Mouse (Mus musculus): ENCODE results near the gene Rora.

Gene Rora

DNA sequence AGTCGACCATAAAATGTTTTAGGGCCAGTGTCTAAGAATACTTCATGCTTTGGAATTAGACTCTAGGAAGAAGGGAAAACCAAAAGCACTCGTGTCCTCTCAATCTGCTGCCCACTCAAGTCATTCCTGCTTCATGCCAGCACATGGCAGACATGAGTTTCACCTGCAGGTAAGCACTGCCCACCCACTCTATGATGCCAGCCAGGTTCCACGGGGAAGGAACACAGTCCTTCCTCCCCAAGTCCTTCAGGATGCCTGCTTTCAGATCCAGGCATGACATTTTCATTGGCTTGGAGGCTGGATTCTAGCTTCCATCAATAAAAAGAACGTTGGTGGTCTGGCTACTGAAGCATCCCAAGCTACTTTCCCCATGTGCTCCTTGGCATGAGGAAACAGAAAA, 166.4 kb downstream of the Rora start:
- DNase-seq (ENCODE audit: low spot score): no peak

DNA sequence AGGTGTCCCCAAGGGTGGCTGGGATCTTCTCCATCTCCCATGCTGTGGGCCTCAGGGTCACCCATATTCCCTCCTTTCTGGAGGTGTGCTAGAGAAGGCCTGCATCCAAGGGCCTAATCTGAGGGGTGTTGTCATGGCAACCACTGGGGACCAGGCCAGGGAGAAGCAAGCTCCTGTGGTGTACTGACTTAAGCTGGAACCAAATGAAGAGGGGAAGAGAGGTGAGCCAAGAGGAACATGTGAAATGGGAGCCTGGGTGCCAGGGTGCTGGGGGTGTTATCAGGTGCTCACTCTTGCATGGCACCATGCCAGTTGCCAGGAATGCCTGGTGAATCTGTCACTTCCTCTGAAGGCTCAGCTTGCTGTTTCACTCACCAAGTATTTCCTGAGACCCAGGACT, 166.9 kb downstream of the Rora start:
- no peak for DNase-seq (ENCODE audit: low spot score)

- no peak for DNase-seq (ENCODE audit: low spot score)
Measured at GRCm38 (mm10) chr9:68821388-68821787, 167.8 kb downstream of the Rora start.

GRCm38 (mm10) chr9:68823292-68823691, 169.7 kb downstream of the Rora start:
- DNase-seq (ENCODE audit: low spot score): no peak

DNA sequence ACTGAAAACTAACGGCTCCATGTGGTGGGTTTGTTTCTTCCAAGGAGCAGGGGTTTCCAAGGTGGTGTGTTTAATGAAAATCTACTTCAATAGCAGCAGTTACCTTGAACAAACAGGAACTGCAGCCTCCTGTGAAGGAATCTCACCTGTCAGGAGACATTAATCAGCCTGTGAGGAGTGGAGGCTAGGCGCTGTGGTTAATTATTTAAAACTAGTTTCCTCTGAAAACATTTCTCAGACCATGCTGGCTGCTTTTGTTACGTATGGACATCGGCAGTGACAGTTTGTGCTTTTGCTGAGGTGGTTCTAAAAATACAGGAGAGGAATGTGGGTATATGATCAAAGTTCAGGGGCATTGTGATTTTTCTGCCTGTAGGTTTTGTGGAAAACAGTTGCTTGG, 171.5 kb downstream of the Rora start:
- DNase-seq (ENCODE audit: low spot score): no peak

GRCm38 (mm10) chr9:68825841-68826240, 172.3 kb downstream of the Rora start:
- no peak for DNase-seq (ENCODE audit: low spot score)

- no peak for DNase-seq (ENCODE audit: low spot score)
Measured at GRCm38 (mm10) chr9:68827441-68827840, 173.9 kb downstream of the Rora start.

DNA sequence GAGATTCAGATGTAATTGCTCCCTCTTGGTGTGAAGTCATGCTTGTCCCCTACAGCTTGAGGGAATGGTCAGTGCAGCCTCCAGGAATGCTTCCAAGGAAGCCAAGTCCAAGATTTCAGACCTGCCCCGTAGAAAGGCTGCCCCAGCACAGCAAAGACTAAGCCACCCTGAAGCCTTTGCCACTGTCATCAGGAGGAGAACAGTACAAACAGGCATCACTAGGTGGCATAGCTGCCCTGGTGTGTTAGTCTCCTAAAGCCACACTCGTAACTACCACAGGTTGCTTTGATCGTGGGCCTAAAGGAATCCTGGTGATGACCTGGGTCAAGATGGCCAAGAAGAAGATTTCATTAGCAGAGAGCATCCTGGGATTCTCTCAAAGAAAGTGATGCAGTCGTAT, 176.3 kb downstream of the Rora start:
- no peak for DNase-seq (ENCODE audit: low spot score)

DNA sequence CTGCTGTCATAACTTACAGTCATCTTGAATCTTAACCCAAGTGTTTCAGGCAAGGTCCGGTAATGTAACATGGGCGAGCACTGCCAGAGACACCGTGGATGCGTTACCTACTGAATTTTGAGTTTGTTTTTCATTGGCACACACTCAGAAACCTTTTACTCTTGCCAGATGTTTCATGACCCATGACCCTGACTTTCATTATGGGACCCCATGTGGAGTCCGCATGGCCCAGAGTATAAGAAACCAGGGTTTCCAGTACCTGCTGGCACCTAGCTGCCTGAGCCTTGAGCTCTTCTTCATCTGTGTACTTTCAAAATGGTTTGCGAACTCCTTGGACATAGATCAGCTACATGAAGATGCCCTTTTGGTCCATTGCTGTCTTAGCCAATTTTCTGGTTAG, 179.7 kb downstream of the Rora start:
- no peak for DNase-seq (ENCODE audit: low spot score)

DNA sequence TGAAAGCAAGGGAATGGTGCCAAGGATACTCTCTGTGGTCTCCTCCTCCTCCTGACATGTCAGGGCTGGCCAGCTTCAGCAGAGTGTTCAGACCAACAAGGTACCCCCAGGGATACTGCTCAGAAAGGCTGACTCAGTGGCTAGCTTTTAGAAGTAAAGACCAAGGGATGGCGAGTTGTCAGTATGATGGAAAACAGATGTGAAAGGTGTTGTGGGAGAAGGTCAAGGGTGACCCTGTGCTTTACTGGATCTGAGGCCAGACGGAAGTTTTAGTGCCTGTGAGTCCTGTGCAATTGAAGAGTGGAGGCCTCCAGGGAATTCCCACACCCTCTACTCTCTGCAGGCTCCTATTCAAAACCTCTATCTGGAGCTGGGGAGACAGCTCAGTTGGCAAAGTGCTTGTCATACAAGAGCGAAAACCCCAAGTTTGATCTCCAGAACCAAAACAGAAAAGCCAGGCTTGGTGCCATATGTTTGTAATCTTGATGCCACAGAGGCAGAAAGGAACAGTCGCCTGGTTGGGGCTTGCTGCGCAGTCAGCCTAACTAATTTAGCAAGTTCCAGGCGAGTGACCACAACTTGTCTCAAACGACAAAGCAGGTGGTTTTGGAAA, 181.6 kb downstream of the Rora start:
- DNase-seq (ENCODE audit: low spot score): no peak

DNA sequence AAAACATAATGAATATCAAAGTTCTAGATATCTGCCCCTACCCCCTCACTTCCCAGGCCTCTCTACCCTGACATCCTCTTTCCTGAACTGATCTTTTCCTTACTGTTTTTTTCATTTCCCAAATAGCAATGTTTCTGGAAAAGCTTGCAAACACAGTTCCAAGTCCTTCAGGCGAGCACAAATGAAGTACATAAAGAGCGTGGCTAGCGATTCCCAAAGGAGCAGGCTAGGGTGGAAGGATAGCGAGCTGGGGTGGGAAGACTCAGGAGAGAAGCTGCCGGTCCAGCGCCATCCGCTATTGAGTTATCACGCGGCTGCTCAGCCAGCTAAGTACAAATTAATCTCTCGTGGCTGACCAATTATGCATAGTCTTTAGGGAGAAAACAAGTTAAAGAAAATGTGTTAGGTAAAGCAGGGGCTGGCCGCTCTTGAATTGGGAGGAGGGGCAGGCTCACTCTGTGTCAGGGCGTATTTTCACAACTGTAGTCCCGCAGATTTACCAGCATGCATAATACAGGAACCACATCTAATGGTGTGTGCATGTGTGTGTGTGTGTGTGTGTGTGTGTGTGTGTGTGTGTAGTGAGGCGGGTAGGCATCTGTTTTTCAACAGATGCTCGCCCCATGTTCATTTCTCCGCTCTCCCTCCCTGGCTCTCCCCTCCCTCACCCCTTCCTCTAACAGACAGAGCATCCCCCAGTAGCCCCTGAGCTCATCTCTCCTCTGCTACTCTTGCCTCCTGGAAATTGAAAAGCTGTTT, 188.7 kb downstream of the Rora start:
- DNase-seq (ENCODE audit: low spot score): peak; percentile 51

GRCm38 (mm10) chr9:68845556-68845955, 192.0 kb downstream of the Rora start:
- peak; percentile 31 for DNase-seq (ENCODE audit: low spot score)

DNA sequence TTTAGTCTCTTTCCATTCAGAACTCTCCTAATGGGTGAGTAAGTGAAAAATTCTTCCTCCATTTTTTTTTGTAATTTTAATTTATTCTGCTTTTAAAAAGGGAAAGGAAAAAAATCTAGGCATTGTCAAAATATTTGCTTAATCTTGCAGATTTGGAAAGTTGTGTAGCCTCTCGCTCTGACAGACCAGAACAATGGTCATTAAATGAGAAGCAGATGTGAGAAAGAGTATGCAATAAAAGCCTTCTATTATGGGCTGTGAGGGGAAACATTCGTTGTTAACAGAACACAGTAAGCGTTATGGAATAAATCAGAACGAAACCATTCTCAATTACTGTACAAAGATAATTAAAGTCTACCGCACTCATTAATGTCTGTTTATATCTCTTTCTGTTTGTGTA, 196.7 kb downstream of the Rora start:
- DNase-seq (ENCODE audit: low spot score): no peak

- no peak for DNase-seq (ENCODE audit: low spot score)
Measured at GRCm38 (mm10) chr9:68852201-68852600, 198.6 kb downstream of the Rora start.

- no peak for DNase-seq (ENCODE audit: low spot score)
Measured at GRCm38 (mm10) chr9:68852934-68853333, 199.3 kb downstream of the Rora start.

DNA sequence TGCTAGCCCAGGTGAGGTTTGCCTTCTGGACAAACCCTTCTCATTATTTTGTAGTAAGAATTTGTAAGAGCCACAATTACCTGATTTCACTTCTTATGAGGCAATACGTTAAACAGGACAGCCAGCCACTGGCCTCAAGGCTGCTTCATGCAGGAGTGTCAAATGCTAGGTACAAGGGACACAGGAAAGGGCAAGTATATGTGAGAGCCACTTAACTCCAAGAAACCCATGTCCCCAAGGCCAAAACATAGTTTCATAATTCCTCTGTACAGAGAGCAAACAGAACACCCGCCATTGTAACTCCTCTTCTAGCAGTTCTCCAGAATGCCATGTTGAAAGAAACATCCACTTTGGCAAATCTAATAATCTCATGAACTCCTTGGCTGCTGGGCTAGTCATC, 205.9 kb downstream of the Rora start:
- DNase-seq (ENCODE audit: low spot score): no peak

- DNase-seq (ENCODE audit: low spot score): no peak
Measured at GRCm38 (mm10) chr9:68866317-68866716, 212.7 kb downstream of the Rora start.

GRCm38 (mm10) chr9:68873838-68874237, 220.3 kb downstream of the Rora start:
- DNase-seq (ENCODE audit: low spot score): no peak

DNA sequence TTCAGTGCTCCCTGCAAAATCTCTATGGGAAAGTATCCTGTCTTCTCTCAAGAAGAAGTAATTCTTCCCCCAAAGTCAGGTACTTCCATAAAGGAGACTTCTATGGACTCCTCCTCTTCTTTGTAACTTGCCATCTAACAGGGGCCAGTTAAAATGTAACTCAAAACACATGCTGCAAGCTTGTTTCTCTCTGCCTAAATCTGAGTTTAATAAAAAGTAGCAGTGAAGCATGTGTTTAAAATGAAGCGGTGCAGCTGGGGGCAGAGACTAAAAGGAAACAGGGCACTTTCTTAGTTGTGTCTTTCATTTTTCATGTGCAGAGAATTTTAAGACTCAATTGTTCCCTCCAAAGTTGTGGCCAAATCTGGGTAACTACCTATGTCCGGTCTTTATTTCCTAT, 221.0 kb downstream of the Rora start:
- DNase-seq (ENCODE audit: low spot score): no peak

- DNase-seq (ENCODE audit: low spot score): no peak
Measured at GRCm38 (mm10) chr9:68875791-68876190, 222.2 kb downstream of the Rora start.

- no peak for DNase-seq (ENCODE audit: low spot score)
Measured at GRCm38 (mm10) chr9:68876289-68876688, 222.7 kb downstream of the Rora start.

GRCm38 (mm10) chr9:68881896-68882295, 228.3 kb downstream of the Rora start:
- DNase-seq (ENCODE audit: low spot score): peak; percentile 69

- no peak for DNase-seq (ENCODE audit: low spot score)
Measured at GRCm38 (mm10) chr9:68883005-68883404, 229.4 kb downstream of the Rora start.

GRCm38 (mm10) chr9:68883687-68884086, 230.1 kb downstream of the Rora start:
- DNase-seq (ENCODE audit: low spot score): no peak

Data from retina, embryonic 14.5 days (tissue).